Mouse (Mus musculus): ENCODE results near the gene Fam57a. TPM values are rescaled to one million over a fixed set of nuclear protein-coding genes. Genes with fewer than 3 reads are reported as not detected.

Fam57a gene
- total RNA-seq, 2 experiments from 2014 or later: 16.6 to 18.5 TPM

DNA sequence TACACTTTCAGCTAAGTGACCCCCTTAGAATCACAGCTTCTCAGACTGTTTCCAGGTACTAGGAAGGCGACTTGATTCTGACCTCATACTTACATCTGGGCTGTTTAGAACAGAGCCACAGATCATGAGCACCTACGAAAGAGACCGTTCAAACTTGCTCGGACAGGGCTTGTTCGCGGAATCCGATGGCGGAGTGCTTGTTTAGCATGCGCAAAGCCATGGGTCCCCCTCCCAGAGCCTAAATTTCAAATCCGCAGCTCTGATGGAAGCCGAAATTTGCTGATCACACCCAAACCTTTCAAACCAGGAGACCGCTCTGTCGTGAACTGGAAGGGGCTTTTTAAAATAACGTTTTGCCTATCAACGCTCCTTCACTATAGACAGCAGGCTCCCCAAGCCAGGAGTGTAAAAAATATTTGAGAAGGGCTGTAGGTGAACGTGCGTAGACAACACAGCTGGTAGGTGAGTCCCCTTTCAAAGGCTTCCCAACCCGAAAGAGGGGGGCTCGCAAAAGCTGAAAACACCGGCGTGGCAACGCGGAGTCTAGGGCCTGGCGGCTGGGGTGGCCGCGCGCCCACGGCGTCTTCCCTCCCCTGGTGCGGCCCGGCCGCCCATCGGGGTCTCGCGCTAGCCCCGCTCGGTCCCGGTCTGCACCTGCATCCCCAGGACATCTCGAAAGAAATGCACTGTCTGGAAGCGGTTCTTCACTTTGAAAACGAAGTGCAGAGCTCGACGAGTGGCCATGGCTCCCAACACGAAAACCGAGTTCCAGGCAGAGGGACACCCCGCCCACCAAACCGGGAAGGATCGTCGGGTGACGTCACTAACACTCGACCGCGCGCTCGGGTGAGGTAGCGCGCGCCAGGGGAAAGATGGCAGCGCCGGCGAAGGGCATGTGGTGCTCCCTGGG, 63.7 kb downstream of the Fam57a start, which contains the start of the genes Mrm3 and Glod4:
Gene Mrm3, plus strand, starts transcription at position 815 of the 910 bp plus-strand sequence.
Gene Glod4, minus strand, starts transcription at position 825 of the 910 bp plus-strand sequence.
- peak; percentile 84 to 93 for DNase-seq (ENCODE audit: low spot score in 2 of 2)

DNA sequence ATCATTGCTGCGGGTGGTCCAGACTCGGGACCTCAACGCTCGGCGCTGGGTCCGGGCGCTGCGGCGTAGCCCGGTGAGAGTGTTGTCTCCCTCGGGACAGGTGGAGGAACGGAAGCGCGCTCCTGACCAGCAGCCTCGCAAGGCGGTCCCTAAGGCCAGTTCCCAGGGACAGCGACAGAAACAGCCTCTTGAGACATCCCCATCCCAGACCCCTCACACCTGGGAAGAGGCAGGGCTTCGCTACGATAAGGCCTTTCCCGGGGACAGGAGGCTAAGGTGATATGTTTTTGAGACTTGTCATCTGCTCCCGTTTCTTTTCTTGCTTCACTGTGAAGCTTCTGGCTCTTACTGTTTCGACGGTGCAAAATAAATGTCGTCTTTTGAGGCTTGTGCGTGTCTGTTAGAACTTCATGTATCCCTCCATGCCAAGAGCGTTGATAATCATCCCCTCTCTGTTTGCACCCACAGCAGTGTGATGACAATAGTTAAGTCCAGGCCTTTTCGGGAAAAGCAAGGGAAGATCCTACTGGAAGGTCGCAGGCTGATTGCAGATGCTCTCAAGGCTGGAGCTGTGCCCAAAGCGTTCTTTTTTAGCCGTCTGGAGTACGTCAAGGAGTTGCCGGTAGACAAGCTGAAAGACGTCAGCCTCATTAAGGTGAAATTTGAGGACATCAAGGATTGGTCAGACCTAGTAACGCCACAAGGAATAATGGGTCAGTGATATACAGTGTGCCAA, 64.5 kb downstream of the Fam57a start:
- DNase-seq (ENCODE audit: low spot score in 2 of 2): no peak

DNA sequence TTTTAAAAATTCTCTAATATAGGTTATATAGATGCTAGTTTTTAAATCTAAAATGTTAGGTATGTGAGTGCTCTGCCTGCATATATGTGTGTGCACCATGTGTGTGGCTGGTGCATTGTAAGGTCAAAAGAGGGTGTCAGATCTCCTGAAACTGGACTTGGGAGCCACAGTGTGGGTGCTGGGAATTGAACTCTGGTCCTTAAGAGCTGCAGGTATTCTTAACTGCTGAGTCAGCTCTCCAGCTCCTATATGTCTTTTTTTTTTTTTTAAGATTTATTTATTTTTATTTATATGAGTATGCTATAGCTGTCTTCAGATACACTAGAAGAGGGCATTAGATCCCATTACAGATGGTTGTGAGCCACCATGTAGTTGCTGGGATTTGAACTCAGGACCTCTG, 67.0 kb downstream of the Fam57a start:
- DNase-seq (ENCODE audit: low spot score in 2 of 2): no peak

DNA sequence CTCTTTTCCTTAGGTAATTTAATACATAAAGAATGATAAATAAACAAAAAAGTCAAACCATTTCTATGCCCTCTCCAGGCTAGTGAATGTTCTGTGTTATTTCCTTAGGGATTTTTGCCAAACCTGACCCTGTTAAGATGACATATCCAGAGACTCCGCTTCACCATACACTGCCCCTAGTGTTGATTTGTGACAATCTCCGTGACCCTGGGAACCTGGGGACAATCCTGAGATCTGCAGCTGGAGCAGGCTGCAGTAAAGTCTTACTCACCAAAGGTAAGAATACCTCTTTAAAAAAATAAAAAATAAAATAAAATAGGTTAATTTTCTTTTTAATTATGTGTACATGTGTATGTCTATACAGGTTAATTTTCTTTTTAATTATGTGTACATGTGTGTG, 67.8 kb downstream of the Fam57a start:
- DNase-seq (ENCODE audit: low spot score in 2 of 2): no peak

DNA sequence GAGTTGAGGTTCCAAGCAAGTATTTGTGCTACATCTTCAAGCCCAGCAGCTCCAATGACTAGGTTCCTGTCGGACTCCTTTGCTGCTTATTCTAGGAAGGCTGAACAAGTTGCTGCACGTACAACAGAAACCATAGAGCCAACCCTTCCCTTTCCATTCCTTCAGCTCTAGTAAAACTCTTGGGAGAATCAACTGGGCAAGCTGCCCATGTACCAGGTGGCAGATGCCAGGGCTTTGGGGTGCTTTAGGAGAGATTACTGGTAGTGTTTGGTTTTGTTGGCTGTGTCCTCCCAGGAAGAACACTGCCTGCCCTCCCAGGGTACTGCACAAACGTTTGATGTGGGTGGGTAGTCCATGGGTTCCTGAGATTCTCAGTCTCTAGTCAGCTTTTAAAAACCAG, 72.6 kb downstream of the Fam57a start:
- DNase-seq (ENCODE audit: low spot score in 2 of 2): no peak

DNA sequence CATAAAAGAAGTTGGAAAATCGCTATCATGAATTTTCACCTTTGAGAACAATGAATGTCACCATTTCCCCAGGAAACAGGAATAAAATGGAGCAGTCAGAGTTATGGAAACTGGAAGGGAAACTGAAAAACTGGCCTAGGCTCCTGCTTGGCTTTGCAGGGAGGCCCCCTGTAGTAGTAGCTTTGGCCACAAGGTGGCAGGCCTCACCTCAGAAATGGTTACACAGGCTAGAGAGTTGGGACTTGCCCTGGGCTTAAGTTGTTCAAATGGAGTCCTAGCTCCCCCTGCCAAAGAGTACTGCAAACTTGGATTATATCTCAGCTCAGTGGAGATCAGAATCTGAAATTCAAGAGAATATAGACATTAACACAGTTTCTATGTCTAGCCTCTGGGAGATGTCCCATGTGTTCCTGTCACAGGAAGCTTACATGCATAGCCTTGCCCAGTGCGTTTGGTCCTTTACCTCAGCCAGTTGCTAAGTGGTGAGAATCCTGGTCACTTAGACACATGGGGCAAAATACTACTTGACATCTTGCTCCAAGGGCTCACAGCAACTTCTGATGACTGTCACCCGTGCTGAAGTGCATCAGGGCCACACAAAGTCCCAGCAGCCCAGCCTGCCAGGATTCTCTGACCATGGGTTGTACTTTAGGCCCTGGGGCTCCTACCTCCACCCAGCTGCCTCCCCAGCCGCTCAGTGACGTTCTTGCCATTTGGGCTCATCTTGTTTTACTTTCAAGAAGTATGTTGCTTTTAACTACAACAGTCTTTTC, 73.9 kb downstream of the Fam57a start:
- peak; percentile 62 to 91 for DNase-seq (ENCODE audit: low spot score in 2 of 2)

DNA sequence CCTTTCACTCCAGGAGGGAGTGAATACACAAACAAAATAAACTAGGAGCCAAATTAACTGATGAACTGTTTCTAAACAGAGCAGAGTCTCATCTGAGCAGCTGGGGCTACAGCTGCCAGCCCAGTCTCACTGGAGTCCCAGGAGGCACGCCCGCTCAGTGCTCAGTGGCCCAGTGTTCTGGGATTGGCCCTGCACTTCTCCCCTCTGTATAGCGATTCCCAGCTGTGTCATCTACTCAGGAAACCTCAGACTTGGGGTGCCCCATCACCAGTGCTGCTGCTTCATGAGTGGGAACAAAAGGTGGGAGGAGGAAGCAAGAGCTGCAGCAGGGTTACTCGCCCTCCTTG, 74.4 kb downstream of the Fam57a start:
- DNase-seq (ENCODE audit: low spot score in 2 of 2): no peak

DNA sequence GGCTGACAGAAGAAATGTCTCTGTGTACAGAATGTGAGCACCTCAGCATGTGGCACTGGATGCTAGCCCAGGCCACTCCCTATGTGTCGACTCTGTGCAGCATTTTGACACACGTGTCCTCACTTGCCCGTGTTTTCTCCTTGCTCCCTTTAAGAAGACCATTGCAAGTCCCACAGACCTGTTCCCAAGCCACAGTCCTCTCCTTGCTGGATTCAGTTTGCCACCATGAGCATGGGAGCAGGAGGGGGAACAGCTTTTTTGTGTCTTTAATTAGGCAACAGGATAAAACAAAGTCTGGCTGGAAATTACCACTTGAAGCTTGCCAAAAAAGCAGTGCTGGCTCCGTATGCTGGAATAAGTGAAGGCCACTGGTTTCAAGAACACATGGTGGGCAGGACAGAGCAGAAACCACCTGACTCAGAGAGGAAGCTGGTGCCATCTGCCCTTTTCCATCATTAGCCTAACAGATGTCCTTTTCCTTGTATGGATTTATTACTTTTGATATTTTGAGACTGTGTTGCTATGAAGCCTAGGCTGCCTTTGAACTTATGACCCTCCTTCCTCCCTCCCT, 76.0 kb downstream of the Fam57a start:
- peak; percentile 38 to 63 for DNase-seq (ENCODE audit: low spot score in 2 of 2)

DNA sequence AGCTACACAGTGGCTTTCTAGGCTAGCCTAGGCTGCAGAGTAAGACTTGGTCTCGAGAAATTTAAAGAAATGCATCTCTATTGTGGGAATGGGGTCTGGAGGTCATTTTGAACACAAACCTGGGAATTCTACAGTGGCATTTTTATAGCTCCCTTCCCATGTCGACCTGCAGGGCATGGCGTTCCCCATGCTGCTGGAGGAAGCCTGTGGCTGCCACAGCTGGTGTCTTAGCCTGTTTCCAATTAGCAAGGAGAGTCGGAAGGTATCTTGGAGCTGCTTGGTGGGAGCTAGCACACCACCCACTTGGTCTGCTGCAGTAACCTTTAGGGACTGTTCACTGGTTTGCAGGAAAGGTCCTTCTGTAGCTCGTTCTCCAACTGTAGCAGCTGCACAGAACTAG, 76.7 kb downstream of the Fam57a start:
- no peak for DNase-seq (ENCODE audit: low spot score in 2 of 2)

DNA sequence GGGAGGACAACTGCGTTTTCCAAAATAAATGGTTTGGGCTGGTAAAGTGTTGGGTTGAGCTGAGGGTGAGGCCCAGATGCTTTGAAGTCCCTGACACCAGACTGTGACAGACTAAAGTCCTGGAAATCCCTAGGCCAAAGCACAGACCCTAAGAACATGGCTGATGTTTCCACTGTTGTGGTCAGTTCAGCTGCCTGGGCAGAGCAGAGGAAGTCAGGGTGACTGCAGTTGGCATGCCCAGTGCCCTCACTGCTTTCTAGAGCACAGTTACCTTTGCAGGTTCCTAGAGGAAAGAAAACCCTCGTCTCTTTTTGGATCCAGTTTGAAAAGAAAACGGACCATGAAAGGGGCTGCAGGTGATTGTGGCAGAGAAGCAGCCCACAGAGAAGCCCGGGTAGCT, 77.9 kb downstream of the Fam57a start:
- DNase-seq (ENCODE audit: low spot score in 2 of 2): no peak

DNA sequence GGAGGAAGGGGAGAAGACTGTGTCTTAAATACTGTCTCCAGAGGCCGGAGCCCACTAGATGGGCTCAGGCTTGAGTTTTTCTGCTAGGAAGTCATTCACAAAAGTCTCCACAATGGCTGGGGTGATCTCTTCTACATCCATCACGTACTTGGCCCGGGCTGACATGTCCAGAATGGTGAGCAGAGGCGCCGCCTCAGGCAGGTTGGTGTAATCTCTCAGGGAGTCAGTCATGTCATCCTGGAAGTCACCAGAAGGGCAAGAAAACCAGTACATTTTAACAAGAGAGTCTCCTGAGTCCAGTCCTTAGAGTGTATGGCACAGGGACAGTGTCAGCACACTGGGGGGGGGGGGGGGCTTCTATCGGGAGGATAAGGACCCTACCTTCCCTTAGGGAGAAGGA, 79.0 kb downstream of the Fam57a start:
- no peak for DNase-seq (ENCODE audit: low spot score in 2 of 2)

DNA sequence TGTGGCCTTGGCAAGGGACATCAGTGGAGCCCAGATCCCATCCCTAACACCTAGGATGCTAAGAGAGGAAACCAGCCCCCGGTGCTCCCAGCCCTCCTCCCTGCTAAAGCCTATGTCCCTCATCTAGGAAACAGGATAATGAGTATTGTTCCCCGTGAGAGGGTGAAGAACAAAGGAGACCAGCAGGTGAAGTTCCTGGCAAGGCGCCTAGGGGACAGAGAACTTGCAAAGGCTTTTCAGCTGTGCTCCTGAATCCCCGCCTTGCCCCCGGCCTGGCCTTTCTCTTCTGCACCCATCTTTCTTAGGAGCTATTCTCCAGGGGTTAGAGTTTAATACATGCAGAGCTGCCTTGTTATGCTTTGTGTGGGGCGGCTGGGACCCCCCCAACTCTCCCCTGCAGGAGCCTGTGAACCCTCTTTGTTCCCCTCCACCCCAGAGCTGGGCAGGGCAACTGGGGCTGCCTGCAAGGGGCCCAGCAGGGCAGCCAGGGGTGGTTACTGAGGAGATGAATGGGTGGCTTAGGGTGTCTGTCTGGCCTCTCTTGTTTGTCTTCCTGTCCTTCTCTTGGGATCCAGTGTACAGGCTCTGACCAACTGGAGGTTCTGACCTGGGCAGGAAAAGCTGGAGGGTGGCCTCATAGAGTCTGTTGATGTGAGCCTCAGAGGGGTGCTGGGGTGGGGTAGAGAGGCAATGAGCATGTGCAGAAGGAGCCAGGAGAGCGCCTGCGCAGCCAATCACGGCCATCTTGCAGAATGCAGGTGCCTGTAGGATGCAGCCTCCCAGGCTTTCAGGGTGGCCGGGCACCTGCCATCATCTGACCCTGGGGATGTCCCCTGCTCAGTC, 81.0 kb downstream of the Fam57a start:
- DNase-seq (ENCODE audit: low spot score in 2 of 2): peak in 1 of 2 experiments; percentile 27

DNA sequence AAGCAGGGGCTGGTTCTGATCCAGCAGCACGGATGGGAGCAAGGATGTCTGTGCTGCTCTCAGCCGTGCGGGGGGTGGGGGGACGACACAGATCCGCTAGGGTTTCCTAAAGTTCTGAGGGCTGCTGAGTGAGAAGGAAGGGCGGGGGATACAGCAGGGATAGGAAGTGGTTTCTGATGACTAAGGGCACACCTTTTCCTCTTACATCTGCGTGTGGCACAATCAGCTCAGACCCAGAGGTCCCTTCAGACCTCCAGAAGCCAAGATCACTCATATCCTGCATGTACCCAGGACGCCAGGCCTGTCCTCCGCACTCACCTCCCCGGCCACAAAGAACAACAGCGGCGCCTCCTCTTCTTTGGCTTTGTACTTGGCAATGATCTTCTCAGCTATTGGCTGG, 81.8 kb downstream of the Fam57a start:
- DNase-seq (ENCODE audit: low spot score in 2 of 2): no peak

DNA sequence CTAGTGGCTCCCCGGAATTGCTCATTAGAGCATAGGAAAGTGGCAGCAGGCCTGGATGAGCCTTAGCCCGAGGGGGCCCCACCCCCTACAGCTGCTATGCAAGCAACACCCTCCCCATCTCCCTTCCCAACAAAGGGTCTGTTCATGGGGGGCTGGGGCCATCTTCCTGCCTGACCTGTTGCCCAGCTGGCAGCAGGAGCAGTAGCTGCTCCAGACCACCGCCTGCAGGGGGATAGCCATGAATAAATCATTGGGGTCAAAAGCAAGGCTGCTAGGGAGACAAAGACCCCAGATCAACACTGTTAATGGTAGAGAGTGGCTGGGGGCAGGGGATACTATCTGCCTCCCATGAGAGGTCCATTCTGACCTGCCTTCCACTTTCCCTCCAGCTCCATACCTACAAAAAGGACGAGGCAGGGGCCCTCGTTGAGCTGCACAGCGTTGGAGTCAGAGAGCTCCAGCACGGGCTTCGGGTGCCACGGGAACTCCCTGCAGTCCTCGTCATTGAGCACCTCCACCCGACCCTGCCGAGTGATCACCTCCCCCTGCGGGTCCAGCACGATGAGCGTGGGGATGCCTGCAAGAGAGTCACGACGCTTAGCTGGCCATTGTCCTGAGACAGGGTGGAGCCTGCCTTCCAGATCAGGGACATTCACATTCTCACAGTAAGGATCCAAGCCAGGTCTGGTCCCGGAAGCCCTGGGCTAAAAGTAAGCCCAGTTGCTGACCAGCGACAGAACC, 83.3 kb downstream of the Fam57a start:
- DNase-seq (ENCODE audit: low spot score in 2 of 2): no peak

Other genes with a start within 250 kb of the Fam57a start
- 1 to 10 TPM; 5.0 to 5.4 TPM for gene Rph3al, start 241.2 kb upstream of the Fam57a start, total RNA-seq (2021)
- 1 to 10 TPM; 2.1 to 3.8 TPM for gene 1700016K19Rik, start 179.8 kb upstream of the Fam57a start, total RNA-seq (2021)
- 1 to 10 TPM; 9.0 to 9.2 TPM for gene Rflnb, start 151.9 kb upstream of the Fam57a start, total RNA-seq (2021)
- 100 to 1,000 TPM; 100 to 106 TPM for gene Vps53, start within 50 bp of the Fam57a start, total RNA-seq (2021)
- 1 to 10 TPM in 1 of 2 experiments, not detected in 1; 1.0 TPM for gene Dbil5, start 37.9 kb downstream of the Fam57a start, total RNA-seq (2021)
- gene Gemin4, start 38.0 kb downstream of the Fam57a start, total RNA-seq (2021): 1 to 10 TPM; 7.5 to 8.7 TPM
- gene Mrm3, start 64.0 kb downstream of the Fam57a start, total RNA-seq (2021): 10 to 100 TPM; 17.6 to 17.7 TPM
- 10 to 100 TPM; 54.2 to 54.3 TPM for gene Glod4, start 64.1 kb downstream of the Fam57a start, total RNA-seq (2021)
- gene Nxn, start 219.5 kb downstream of the Fam57a start, total RNA-seq (2021): 10 to 100 TPM; 10.1 to 12.4 TPM
- gene Timm22, start 227.3 kb downstream of the Fam57a start, total RNA-seq (2021): 10 to 100 TPM; 31.8 to 32.6 TPM